Mouse (Mus musculus): ENCODE data around the gene 4933430I17Rik.
"Not testable (repeated sequence)": the region's sequence is repeated elsewhere in the genome, so short reads cannot be mapped to it uniquely, and the experiment has no call there.

The 4933430I17Rik gene

GRCm38 (mm10) chr4:62544801-62545200, 19.6 kb downstream of the 4933430I17Rik start:
- DNase-seq (ENCODE audit: low read depth), result no peak

GRCm38 (mm10) chr4:62551966-62552365, 26.8 kb downstream of the 4933430I17Rik start:
- no peak for DNase-seq (ENCODE audit: low read depth)

GRCm38 (mm10) chr4:62557436-62557835, 32.3 kb downstream of the 4933430I17Rik start:
- DNase-seq (ENCODE audit: low read depth), result no peak

- DNase-seq (ENCODE audit: low read depth), result no peak
Measured at GRCm38 (mm10) chr4:62559797-62560329, 34.7 kb downstream of the 4933430I17Rik start, which contains the start of gene Rgs3. Gene Rgs3 (plus strand): TSS chr4:62559847.

- peak; percentile 78 for DNase-seq (ENCODE audit: low read depth)
Measured at GRCm38 (mm10) chr4:62560963-62561629, 35.9 kb downstream of the 4933430I17Rik start.

GRCm38 (mm10) chr4:62561630-62562001, 36.4 kb downstream of the 4933430I17Rik start:
- DNase-seq (ENCODE audit: low read depth), result no peak

- no peak for DNase-seq (ENCODE audit: low read depth)
Measured at GRCm38 (mm10) chr4:62562006-62562405, 36.8 kb downstream of the 4933430I17Rik start.

- no peak for DNase-seq (ENCODE audit: low read depth)
Measured at GRCm38 (mm10) chr4:62566530-62566929, 41.4 kb downstream of the 4933430I17Rik start.

- no peak for DNase-seq (ENCODE audit: low read depth)
Measured at GRCm38 (mm10) chr4:62567696-62568095, 42.5 kb downstream of the 4933430I17Rik start.

GRCm38 (mm10) chr4:62568359-62568758, 43.2 kb downstream of the 4933430I17Rik start:
- no peak for DNase-seq (ENCODE audit: low read depth)

- DNase-seq (ENCODE audit: low read depth), result no peak
Measured at GRCm38 (mm10) chr4:62569603-62570002, 44.4 kb downstream of the 4933430I17Rik start.

GRCm38 (mm10) chr4:62570029-62570428, 44.9 kb downstream of the 4933430I17Rik start:
- no peak for DNase-seq (ENCODE audit: low read depth)

- no peak for DNase-seq (ENCODE audit: low read depth)
Measured at GRCm38 (mm10) chr4:62582365-62583264, 57.4 kb downstream of the 4933430I17Rik start.

GRCm38 (mm10) chr4:62583265-62584092, 58.3 kb downstream of the 4933430I17Rik start:
- DNase-seq (ENCODE audit: low read depth), result no peak

- no peak for DNase-seq (ENCODE audit: low read depth)
Measured at GRCm38 (mm10) chr4:62587067-62587466, 61.9 kb downstream of the 4933430I17Rik start.

GRCm38 (mm10) chr4:62590878-62591277, 65.7 kb downstream of the 4933430I17Rik start:
- no peak for DNase-seq (ENCODE audit: low read depth)

- no peak for DNase-seq (ENCODE audit: low read depth)
Measured at GRCm38 (mm10) chr4:62591326-62591725, 66.2 kb downstream of the 4933430I17Rik start.

GRCm38 (mm10) chr4:62593546-62594240, 68.5 kb downstream of the 4933430I17Rik start:
- not testable (repeated sequence) for DNase-seq (ENCODE audit: low read depth)

- no peak for DNase-seq (ENCODE audit: low read depth)
Measured at GRCm38 (mm10) chr4:62594442-62594841, 69.3 kb downstream of the 4933430I17Rik start.

- DNase-seq (ENCODE audit: low read depth), result no peak
Measured at GRCm38 (mm10) chr4:62596051-62596450, 70.9 kb downstream of the 4933430I17Rik start.

All from c-Kit-positive CD71-negative TER-119-negative erythroid progenitor cells, embryonic 14.5 days (primary cell).